Mouse (Mus musculus): Measurements from ENCODE around the gene B3gntl1. TPM values are rescaled to one million over a fixed set of nuclear protein-coding genes. Genes with fewer than 3 reads are reported as not detected.
A peak's percentile ranks its signal among the peaks of the same experiment; 100 is the strongest.

The B3gntl1 gene
- total RNA-seq, 2 experiments from 2014 or later = 5.8 to 6.8 TPM

GRCm38 (mm10) chr11:121601422-121601821, 71.5 kb downstream of the B3gntl1 start:
- no peak for DNase-seq (ENCODE audit: low spot score in 2 of 2)
- intact Hi-C loops (cut with DNase I) = loop anchor here (10.0 kb wide), 1 partner anchor 127 kb away; no protein-coding TSS in a partner anchor

GRCm38 (mm10) chr11:121597254-121597653, 75.7 kb downstream of the B3gntl1 start:
- DNase-seq (ENCODE audit: low spot score in 2 of 2) = no peak
- intact Hi-C loops (cut with DNase I) = no loop called here

- DNase-seq (ENCODE audit: low spot score in 2 of 2) = peak in 1 of 2 experiments; percentile 80
- intact Hi-C loops (cut with DNase I) = no loop called here
Measured at GRCm38 (mm10) chr11:121581856-121582255, 91.1 kb downstream of the B3gntl1 start.

Other genes starting within 250 kb of the B3gntl1 start
- gene Fn3k, start 238.2 kb downstream of the B3gntl1 start, total RNA-seq (2021) = 10 to 100 TPM; 49.0 to 54.1 TPM
- gene Tbcd, start 221.2 kb downstream of the B3gntl1 start, total RNA-seq (2021) = 10 to 100 TPM; 39.0 to 39.8 TPM
- gene Zfp750, start 153.8 kb downstream of the B3gntl1 start, total RNA-seq (2021) = under 1 TPM in 1 of 2 experiments, not detected in 1; 0.14 TPM
- gene Metrnl, start 28.4 kb upstream of the B3gntl1 start, total RNA-seq (2021) = 10 to 100 TPM; 10.4 to 14.7 TPM
- gene Ptchd3, start 157.1 kb upstream of the B3gntl1 start, total RNA-seq (2021) = not detected